Mouse (Mus musculus) megakaryocyte, embryonic 14.5 days (primary cell): Measurements from ENCODE around the gene Sept5. TPM values are rescaled to one million over a fixed set of nuclear protein-coding genes. Genes with fewer than 3 reads are reported as not detected.

Experiments
- H3K27me3 ChIP-seq: replicated peaks from 2 replicates; pipeline ENCODE3; 2012; ENCODE audit warnings: inconsistent platforms
- H3K36me3 ChIP-seq: replicated peaks from 2 replicates; pipeline ENCODE3; 2012; ENCODE audit warnings: low read length, inconsistent platforms, mixed read lengths
- H3K4me1 ChIP-seq: 2 replicates; pipeline ENCODE4 v1.6.1; 2012; ENCODE audit warnings: inconsistent platforms
- H3K4me3 ChIP-seq: replicated peaks from 2 replicates; pipeline ENCODE3; 2012; ENCODE audit warnings: moderate library complexity, mild to moderate bottlenecking, inconsistent platforms
- H3K9me3 ChIP-seq: 2 replicates; pipeline ENCODE4 v1.6.1; 2012; ENCODE audit warnings: inconsistent platforms
- FLI1 ChIP-seq: IDR thresholded peaks from 2 replicates; pipeline ENCODE4 v1.6.1; 2012; ENCODE audit warnings: low read length, inconsistent platforms, mixed read lengths
- GATA1 ChIP-seq: IDR thresholded peaks from 3 replicates; pipeline ENCODE4 v1.6.1; 2012; ENCODE audit warnings: mixed read lengths, low read length, inconsistent platforms, borderline replicate concordance
- polyA plus RNA-seq: library from polyadenylated mRNA; stranded (reverse); fragments of >175 nt; gene quantifications from 2 replicates; pipeline ENCODE4 v1.2.3, GENCODE M21; 2012; ENCODE audit warnings: low replicate concordance; ENCODE audit not compliant: insufficient read depth

Sept5 gene
- polyA plus RNA-seq, 1 experiment = 8.0 TPM

DNA sequence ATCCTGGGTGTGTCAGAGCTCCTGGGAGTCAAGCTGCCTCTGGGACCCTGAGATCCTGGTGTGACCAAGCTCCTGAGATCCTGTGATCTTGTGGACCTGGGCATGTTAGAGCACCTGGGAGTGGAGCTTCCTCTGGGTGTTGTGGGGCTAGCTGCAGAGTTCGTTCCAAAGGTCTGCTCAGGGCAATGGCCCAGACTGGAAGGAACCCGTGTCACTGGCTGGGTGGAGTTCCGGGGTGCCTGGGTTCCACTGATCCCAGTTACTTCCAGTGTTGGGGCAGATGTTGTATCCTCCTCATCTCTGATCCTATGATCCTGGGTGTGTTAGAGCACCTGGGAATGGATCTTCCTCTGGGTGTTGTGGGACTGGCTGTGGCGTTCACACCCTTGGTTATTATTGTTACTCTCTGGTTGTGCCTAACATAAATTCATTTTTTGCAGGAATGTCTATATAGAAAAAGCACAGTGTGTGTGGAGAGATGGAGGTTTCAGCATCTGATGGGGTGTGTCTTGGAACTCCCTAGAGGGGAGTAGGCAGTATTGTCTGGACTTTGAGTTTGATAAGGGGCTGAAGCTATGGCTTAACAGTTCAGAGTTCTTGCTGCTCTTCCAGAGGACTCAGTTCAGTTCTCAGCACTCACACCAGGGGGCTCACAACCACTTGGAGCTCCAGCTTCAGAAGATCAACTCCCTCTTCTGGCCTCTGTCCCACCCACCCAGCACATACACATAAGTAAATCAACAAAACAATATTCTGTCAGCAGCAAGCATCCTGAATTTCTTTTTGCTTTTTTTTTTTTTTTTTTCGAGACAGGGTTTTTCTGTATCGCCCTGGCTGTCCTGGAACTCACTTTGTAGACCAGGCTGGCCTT is 23.8 kb upstream of the Sept5 start:
- Histone ChIP-seq H3K4me3 (no peak overlapping the region), H3K9me3 (peaks cover 12% of the 10 kb centered on the region), H3K27me3 (peaks cover 16% of the 10 kb centered on the region), H3K36me3 (no peaks in the 10 kb centered on the region), H3K4me1 (peaks cover 12% of the 10 kb centered on the region; the same call in 1 of the 2 replicates)
- TF ChIP-seq FLI1 (no peak), GATA1 (no peak)

DNA sequence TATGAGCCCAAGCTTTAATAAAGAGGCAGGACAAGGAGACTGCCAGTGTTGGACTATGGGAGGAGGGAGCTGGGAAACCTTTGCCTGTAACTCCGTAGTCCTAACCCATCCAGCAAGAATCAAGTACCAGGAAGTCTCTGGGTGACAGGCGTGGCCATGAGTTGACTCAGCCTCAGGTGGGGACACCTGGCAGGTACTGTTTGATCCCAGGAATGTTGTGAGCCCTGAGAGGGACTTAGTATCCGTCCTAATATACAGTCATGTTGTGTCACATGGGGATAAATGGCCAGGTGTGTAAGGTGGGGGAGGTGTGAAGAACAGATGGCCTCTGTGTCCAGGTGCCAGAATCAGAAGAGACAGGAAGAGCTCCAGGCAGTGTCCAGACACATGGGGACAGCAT is 19.4 kb upstream of the Sept5 start:
- H3K4me1 ChIP-seq = no peaks in the 10 kb centered on the region
- H3K9me3 ChIP-seq = peaks cover 18% of the 10 kb centered on the region
- H3K27me3 ChIP-seq = peaks cover 24% of the 10 kb centered on the region
- H3K4me3 ChIP-seq = no peak overlapping the region
- no peaks in the 10 kb centered on the region for H3K36me3 ChIP-seq
- TF ChIP-seq GATA1 = no peak
- TF ChIP-seq FLI1 = no peak

DNA sequence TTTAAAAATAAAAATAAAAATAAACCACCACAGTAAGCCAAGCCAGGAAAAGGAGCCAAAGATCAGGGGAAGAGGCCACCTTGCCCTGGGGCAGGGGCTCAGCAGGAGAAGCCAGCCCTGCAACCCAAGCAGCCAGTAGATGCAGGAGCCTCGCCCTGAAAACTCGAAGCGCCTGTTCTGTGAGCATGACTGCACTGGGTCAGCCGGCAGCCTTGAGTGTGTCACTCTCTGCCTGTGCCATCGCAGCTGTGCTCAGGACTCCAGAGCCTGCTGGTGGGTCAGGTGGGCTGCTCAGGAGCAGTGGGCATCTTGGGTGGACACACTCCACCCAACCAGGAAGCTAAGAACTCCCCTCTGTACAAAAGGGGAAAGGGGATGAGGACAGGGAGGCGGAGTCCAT is 15.6 kb upstream of the Sept5 start:
- TF ChIP-seq GATA1 = no peak
- TF ChIP-seq FLI1 = no peak
- no peaks in the 10 kb centered on the region for H3K4me1 ChIP-seq
- no peak overlapping the region for H3K4me3 ChIP-seq
- H3K36me3 ChIP-seq = no peaks in the 10 kb centered on the region
- peaks cover 18% of the 10 kb centered on the region for H3K9me3 ChIP-seq
- peaks cover 52% of the 10 kb centered on the region for H3K27me3 ChIP-seq

DNA sequence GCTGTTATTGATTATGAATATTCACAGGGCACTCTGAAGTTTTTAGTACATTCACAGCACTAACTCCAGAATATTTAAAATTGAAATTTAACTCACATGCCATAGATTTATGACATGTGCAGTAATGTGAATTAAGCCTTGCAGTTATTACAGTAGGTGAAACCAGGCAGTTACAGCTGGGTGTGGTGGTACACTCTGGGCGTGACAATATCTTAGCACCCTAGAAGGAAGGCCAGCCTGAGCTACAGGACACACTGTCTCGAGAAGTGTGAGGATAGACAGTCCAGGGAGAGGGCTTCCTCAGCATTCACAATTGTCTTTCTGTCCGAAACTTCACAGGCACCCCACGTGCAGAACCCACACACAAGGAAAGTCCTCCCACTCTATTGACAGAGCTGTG is 14.7 kb upstream of the Sept5 start:
- no peaks in the 10 kb centered on the region for H3K36me3 ChIP-seq
- H3K4me1 ChIP-seq = no peaks in the 10 kb centered on the region
- peaks cover 54% of the 10 kb centered on the region for H3K27me3 ChIP-seq
- TF ChIP-seq GATA1 (no peak), FLI1 (no peak)
- no peak overlapping the region for H3K4me3 ChIP-seq
- H3K9me3 ChIP-seq = peaks cover 17% of the 10 kb centered on the region

DNA sequence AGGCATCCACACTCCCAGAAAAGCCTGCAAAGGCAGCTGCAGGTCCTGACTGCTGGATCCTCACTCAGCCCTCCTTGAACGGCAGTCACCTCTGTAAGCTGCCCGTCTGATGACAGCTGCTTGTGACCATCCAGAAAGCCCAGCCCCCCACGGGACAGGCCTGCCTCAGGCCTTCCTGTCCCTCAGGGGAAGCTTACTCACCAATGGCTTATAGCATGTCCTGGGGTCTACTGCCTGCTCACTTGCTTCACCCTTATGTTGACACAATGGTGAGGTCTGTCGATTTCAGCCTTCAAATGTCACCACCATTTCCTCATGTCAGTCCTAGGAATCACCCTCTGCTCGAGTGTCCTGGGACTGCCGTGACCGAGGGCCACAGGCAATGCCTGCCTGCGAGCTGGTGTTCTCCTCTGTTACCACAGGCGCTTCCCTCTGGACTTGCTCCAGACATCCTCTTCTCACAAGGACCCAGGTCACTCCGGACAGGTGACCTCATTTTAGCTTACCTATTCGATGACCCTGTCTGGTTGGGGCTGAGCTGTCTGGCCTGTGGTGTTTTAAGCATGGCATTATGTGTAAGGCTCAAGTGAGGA is 13.7 kb upstream of the Sept5 start:
- TF ChIP-seq GATA1 = no peak
- no peak for TF ChIP-seq FLI1

DNA sequence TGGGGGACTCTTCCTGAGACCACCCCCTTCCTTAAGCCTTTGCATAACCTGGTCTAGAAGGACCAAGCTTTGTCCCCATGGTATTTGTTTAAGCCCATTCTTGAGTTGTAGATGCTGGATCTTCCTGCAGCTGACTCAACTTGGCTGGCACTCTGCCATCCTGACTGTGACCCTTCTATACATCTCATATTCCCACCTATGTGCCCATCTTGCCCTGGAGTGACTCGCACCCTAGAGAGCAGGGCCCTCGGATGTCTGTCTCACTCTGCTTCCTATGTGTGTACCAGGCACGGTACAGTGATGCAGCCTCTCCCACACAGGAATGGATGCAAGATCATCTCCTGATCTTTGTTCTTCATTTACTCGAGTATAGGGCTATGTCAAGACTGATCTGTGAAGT is 13.1 kb upstream of the Sept5 start:
- TF ChIP-seq GATA1 (no peak), FLI1 (no peak)
- Histone ChIP-seq H3K4me1 (no peaks in the 10 kb centered on the region), H3K4me3 (no peak overlapping the region), H3K27me3 (peaks cover 66% of the 10 kb centered on the region), H3K36me3 (no peaks in the 10 kb centered on the region), H3K9me3 (peaks cover 6% of the 10 kb centered on the region)

More for the DNA sequence above, 13.7 kb upstream of the Sept5 start:
- peaks cover 61% of the 10 kb centered on the region for H3K27me3 ChIP-seq
- H3K4me1 ChIP-seq = no peaks in the 10 kb centered on the region
- H3K4me3 ChIP-seq = no peak overlapping the region
- H3K9me3 ChIP-seq = peaks cover 11% of the 10 kb centered on the region
- H3K36me3 ChIP-seq = no peaks in the 10 kb centered on the region

DNA sequence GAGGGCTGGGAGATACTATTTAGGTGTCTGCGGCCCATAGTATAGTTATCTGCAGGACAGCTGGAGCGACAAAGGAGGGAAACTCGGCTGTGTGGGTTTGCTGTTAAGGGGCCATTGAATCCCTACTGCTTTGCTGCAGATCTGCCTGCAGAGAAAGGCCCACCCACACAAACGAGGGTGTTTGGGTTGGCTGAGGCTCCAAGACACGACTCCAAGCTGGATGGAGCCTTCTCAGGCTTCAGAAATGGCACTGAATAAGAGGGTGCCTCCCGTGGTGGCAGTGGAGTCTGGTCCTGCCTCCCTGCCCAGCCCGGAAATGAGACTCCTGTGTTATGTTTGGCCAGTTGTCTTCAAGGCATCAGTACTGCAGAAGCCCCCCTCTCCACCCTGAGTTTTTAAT is 12.5 kb upstream of the Sept5 start:
- TF ChIP-seq GATA1 = no peak
- TF ChIP-seq FLI1 = no peak
- H3K36me3 ChIP-seq = no peaks in the 10 kb centered on the region
- H3K9me3 ChIP-seq = 0 out of 2 replicates have a peak, but pooled peaks cover under 1% of the 10 kb centered on the region
- peaks cover 69% of the 10 kb centered on the region for H3K27me3 ChIP-seq
- H3K4me3 ChIP-seq = no peak overlapping the region
- H3K4me1 ChIP-seq = no peaks in the 10 kb centered on the region

DNA sequence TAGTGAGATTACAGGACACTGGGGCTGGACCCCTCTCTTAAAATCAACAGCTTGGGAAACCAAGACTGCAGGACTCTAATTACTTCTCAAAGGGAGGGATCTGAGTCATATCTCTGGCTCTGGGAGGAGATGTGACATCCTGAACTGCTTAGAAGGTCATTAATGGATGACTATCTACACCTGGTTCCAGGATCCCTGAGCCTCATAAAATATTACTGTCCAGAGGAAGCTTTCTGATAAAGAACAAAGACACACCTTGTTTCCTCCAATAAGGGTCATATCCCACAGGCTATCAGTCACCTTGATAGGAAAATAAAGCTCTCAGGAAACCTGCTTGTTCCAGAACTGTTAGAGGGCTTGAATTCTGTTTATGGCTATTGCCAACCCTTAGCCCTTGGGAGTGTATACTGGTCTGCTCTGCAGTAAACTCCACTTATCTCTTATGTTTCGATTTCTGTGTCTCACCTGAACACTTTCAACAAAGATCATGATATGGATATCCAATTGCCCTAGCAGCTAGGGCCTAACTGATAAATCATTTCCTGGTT is 9.7 kb upstream of the Sept5 start:
- no peak for TF ChIP-seq GATA1
- no peak for TF ChIP-seq FLI1
- H3K27me3 ChIP-seq = peaks cover 74% of the 10 kb centered on the region
- peaks cover 10% of the 10 kb centered on the region for H3K9me3 ChIP-seq
- H3K36me3 ChIP-seq = no peaks in the 10 kb centered on the region
- H3K4me1 ChIP-seq = no peaks in the 10 kb centered on the region
- no peak overlapping the region for H3K4me3 ChIP-seq

DNA sequence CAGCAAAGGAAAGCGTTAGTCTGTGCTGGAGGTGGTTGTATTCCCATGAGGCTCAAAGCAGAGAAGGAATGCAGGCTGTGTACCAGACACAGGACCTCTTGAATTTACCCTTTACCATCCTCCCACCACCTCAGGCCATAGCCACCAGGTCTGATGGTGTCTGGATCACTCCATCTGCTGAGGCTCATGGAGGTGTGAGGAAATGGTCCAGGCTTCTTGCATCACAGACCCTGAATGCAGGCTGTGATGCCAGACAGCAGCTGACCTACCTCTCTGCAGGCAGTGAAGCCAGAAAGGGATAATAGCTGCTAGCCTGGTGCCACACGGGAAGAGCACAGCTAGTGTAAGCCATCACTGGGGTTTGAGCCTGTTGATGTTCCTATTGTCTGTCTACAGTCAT is 8.6 kb upstream of the Sept5 start:
- TF ChIP-seq FLI1 (no peak), GATA1 (no peak)
- Histone ChIP-seq H3K27me3 (peaks cover 71% of the 10 kb centered on the region), H3K4me3 (no peak overlapping the region), H3K36me3 (no peaks in the 10 kb centered on the region), H3K4me1 (no peaks in the 10 kb centered on the region), H3K9me3 (peaks cover 14% of the 10 kb centered on the region)

DNA sequence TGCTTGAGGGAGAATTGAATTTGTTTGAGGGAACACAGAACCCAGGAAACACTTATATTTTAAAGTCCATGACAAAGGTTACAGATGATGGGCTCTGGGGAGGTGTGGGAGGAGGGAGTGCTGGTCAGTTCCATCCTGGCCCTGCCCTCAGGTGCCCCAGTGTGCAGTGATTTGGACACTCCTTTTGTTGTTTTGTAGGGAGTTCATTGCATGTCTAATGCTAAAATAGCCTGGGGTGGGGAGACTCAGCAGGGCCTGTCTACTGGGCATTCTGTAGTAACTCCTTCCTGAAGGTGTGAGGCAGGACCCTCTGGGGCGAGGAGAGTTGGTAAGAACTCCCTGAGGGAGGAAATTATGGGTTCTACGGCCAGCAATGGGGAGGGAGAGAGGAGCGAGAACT is 7.0 kb upstream of the Sept5 start:
- no peak for TF ChIP-seq GATA1
- TF ChIP-seq FLI1 = no peak
- Histone ChIP-seq H3K36me3 (no peaks in the 10 kb centered on the region), H3K9me3 (peaks cover 14% of the 10 kb centered on the region), H3K4me1 (peaks cover 5% of the 10 kb centered on the region; the same call in 1 of the 2 replicates), H3K4me3 (no peak overlapping the region), H3K27me3 (peaks cover 69% of the 10 kb centered on the region)
